Mouse (Mus musculus) CD4-positive, CD25-positive, alpha-beta regulatory T cell, adult 2 months (primary cell): ENCODE measurements around the gene Syne3.

Experiments used
- DNase-seq: peaks from one replicate; pipeline ENCODE4 v3.0.0-alpha.2; 2012; ENCODE audit warnings: low read depth, low spot score

Syne3 gene

GRCm38 (mm10) chr12:105000487-105001283 lies 8.9 kb downstream of the Syne3 start:
- DNase-seq: peak; percentile 44

GRCm38 (mm10) chr12:104999171-104999570 lies 10.4 kb downstream of the Syne3 start:
- no peak for DNase-seq

- DNase-seq: no peak
Observed at GRCm38 (mm10) chr12:104998541-104998940, 11.1 kb downstream of the Syne3 start.

GRCm38 (mm10) chr12:104997641-104998293 lies 11.8 kb downstream of the Syne3 start:
- DNase-seq: peak; percentile 44

- no peak for DNase-seq
Observed at GRCm38 (mm10) chr12:104997159-104997558, 12.4 kb downstream of the Syne3 start.

- DNase-seq: no peak
Observed at GRCm38 (mm10) chr12:104996012-104996728, 13.4 kb downstream of the Syne3 start.

- DNase-seq: no peak
Observed at GRCm38 (mm10) chr12:104995259-104995876, 14.2 kb downstream of the Syne3 start.

DNA sequence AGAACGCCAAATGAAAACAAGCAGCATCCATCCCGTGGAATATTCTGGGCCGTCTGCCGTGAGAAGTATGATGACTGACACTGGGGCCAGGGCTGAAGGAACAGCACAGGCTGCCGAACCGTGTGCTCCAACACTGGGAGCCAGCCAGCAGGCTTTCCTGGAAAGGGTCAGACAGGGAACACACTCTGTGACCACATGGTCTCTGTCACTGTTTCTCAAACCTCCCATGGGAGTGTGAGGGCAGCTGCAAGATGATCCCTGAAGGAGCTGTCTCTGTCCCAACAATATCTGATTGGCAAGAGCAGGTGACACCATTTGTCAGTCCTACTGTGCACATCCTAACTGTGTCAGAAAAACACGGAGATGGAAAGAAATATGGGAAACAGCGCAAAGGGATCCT lies 16.8 kb downstream of the Syne3 start:
- no peak for DNase-seq

- DNase-seq: no peak
Observed at GRCm38 (mm10) chr12:104992123-104992741, 17.4 kb downstream of the Syne3 start.

GRCm38 (mm10) chr12:104990741-104991454 lies 18.7 kb downstream of the Syne3 start:
- DNase-seq: peak; percentile 75

GRCm38 (mm10) chr12:104987936-104988335 lies 21.7 kb downstream of the Syne3 start:
- DNase-seq: no peak

DNA sequence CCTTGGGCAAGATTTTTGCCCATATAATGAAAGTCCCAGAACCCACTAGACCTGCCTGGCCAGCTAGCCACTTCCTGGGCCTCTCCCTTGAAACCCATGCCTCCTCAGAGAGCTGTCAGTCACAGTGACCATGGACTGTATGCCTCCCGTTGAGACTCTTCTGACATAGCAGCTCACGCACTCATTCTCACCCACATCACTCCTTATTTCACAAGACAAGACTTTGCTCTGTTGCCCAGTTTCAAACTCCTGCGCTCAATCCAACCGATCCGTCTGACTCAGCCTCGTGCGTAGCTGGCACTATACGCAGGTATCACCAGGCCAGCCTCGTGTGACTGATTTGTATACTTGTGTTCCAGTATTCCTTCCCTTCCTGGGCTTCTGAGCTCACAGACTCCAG lies 22.8 kb downstream of the Syne3 start:
- no peak for DNase-seq

DNA sequence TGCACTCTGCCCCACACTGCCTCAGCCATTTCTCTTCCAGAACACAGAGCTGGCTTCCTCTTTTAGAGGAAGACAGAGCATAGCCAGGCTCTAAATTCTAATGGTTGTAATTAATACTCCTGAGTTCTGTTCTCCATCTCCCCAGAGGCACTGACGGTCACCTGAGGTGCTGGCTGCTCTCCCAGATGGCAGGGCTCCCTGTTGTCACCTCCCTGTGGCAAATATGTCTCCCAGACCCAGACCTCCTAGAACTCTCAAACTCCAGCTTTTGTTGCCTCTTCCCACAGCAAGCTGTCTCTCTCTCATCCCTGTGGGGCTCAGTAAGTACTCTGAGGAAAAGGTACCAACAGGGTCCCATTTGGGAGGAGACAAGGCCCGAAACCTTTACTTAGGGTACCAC lies 23.6 kb downstream of the Syne3 start:
- no peak for DNase-seq

GRCm38 (mm10) chr12:104985088-104985487 lies 24.5 kb downstream of the Syne3 start:
- DNase-seq: peak; percentile 63

- no peak for DNase-seq
Observed at GRCm38 (mm10) chr12:104983476-104983875, 26.1 kb downstream of the Syne3 start.

DNA sequence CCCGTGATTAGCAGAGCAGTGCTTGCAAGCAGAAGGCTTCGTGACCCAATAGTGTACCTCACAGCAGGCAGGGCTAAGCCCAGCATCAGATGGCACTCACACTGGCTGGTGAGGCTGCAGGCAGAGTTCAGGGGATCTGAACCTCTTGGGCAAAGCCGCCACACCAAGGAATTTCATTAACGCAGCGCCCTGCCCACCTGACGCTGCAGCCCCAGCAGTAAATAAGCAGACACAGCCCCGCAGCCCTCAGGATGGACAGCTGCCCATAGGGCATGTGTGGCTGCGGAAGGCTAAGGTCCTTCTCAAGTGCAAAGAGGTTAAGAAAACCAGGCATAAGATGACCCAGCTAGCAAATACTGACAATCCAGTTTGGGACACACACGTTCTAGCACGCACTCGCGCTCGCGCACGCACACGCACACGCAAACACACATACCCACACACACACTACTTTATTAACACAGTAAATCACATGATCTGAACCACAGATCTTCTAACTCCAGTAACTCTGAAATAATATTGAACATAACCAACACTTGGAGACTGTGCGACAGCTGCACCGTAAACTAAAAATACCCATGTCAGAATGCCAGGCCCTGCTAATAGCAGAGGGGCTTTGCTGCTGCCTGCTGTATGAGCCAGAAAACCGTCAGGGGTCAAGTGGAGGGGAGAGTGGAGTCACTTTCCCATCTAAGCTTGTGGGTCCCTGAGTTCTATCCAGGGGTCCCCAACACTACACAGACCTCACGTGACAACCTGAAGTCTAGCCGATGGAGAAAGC lies 30.5 kb downstream of the Syne3 start:
- no peak for DNase-seq

DNA sequence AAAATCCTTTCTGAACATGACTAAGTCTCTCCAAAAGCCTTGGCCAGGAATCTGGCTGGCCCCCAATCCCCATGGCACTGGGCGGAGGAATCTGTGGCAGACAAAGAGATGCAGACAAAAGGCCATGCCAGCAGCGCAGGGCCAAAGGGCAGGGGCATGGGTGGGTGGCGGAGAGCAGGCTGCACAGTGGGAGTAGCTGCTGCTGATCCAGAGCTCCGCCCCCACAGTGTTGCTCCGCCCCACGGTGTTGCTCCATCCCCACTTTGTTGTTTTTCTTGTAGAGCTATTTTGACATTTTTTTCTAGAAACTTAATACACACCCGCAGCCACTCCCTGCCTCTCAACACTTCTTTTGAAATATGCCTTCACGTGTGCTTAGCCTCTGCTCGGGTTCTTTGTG lies 31.2 kb downstream of the Syne3 start:
- DNase-seq: no peak

DNA sequence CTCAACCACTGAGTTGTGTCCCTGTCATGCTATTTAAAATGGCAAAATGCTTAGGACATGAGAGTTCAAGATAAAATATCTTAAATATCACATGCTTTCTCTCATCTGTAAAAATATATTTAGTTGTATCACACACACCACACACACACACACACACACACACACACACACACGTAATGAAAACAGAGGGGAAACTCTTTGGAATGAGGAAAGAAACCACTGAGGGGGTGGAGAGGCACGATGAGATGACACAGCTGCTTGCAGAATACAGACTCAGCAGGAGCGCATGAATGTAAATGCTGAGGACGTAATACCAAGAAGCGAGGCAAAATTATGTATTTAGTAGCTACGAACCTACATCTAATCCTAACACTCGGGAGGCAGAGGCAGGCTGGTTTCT lies 32.7 kb downstream of the Syne3 start:
- no peak for DNase-seq

- DNase-seq: no peak
Observed at GRCm38 (mm10) chr12:104976331-104976817, 33.2 kb downstream of the Syne3 start.

DNA sequence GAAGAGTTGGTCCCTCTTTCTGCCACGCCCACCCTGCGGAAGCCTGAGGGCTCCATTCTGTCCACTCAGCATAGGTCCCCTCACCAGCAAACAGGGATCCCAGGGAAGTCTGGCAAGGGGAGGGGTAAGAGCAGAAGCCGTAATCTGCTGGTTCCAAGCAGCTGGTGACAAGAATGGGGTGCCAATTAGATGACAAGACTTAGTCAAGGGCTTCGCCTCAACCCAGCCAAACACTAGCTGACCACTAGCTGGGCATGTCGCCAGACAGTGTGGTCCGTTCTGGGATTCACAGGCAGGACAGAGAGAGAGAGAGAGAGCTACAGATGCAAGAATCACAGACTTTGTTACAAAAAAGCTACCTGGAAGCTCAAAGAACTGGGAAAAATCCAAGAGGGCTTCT lies 36.7 kb downstream of the Syne3 start:
- DNase-seq: no peak
